Mouse (Mus musculus): Measurements from ENCODE around the gene Dazap2. TPM values are rescaled to one million over a fixed set of nuclear protein-coding genes. Genes with fewer than 3 reads are reported as not detected.

Gene Dazap2
- polyA plus RNA-seq, 1 experiment, result 126 TPM

DNA sequence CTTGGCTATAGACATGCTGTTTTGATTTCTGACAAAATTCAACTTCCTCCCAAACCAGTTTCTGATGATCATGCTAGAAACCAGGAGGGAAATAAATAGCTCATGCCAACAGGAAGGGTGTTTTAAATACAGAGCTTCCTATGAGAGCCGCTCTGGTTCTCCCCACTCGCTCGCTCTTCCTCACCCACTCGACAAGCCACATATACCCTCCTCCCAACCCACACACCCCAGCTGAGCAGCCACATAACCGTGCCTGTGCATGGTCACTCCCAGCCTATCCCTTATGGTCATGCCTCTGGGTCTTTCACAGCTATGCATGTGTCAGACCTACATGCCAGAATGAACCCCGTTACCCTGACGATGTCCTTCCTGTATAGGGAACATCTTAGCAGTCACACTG is 7.0 kb downstream of the Dazap2 start:
- no peak overlapping the region for H3K27ac ChIP-seq (ENCODE audit: insufficient read depth, low read length)
- TF ChIP-seq CTCF (IDR thresholded peaks at IDR 0.05; ENCODE audit: borderline replicate concordance, insufficient read depth, low read length), result no peak
- TF ChIP-seq POLR2A (IDR thresholded peaks at IDR 0.05; ENCODE audit: low read depth, low read length), result no peak
- H3K4me3 ChIP-seq (ENCODE audit: insufficient read depth, low read length), result no peak overlapping the region
- no peaks in the 10 kb centered on the region for H3K4me1 ChIP-seq (ENCODE audit: control insufficient read depth, insufficient read depth, low read length)

GRCm38 (mm10) chr15:100623754-100624153 is 8.6 kb downstream of the Dazap2 start:
- TF ChIP-seq POLR2A (IDR thresholded peaks at IDR 0.05; ENCODE audit: low read depth, low read length), result no peak
- no peak for TF ChIP-seq CTCF (IDR thresholded peaks at IDR 0.05; ENCODE audit: borderline replicate concordance, insufficient read depth, low read length)
- no peak overlapping the region for H3K27ac ChIP-seq (ENCODE audit: insufficient read depth, low read length)
- no peak overlapping the region for H3K4me3 ChIP-seq (ENCODE audit: insufficient read depth, low read length)
- H3K4me1 ChIP-seq (ENCODE audit: control insufficient read depth, insufficient read depth, low read length), result no peaks in the 10 kb centered on the region

DNA sequence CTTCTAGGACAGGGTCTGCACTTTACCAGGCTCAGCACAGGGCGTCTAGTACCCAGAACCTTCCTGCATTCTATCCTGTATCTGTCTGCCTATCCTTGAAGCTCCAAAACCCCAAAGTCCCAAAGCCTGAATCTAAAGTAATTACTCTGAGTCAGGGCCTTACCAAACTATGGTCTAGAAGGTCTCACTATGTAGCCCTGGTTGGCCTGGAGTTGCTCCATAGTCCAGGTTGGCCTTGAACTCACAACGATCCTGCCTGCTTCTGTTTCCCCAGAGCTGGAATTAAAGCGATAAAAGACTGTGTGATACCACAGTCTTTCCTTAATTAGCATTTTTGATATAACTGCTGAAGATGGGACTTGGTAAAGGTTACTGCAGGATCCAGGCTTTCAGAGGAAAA is 9.3 kb downstream of the Dazap2 start:
- Histone ChIP-seq H3K4me3 (ENCODE audit: insufficient read depth, low read length) (no peak overlapping the region), H3K27ac (ENCODE audit: insufficient read depth, low read length) (no peak overlapping the region), H3K4me1 (ENCODE audit: control insufficient read depth, insufficient read depth, low read length) (no peaks in the 10 kb centered on the region)
- TF ChIP-seq POLR2A (IDR thresholded peaks at IDR 0.05; ENCODE audit: low read depth, low read length) (no peak), CTCF (IDR thresholded peaks at IDR 0.05; ENCODE audit: borderline replicate concordance, insufficient read depth, low read length) (no peak)

DNA sequence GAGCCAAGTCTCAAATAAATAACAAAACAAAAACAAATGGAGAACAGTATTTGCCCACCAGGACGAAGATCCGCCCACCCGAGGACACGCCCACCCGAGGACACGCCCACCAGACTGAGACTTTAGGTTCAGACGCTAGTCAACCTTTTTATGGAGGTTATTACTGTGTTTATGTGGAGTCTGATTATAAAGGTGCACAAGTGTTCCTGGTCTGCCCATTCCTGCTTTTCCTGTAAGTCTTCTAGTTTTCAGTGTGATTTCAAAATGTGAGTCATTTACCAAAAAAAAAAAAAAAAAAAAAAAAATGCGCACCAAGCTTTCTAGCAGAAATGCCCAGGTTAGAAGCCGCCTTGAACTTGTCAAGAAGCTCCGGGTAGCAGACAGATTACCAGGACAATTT is 12.1 kb downstream of the Dazap2 start:
- Histone ChIP-seq H3K27ac (ENCODE audit: insufficient read depth, low read length) (no peak overlapping the region), H3K4me3 (ENCODE audit: insufficient read depth, low read length) (no peak overlapping the region), H3K4me1 (ENCODE audit: control insufficient read depth, insufficient read depth, low read length) (no peaks in the 10 kb centered on the region)
- TF ChIP-seq POLR2A (IDR thresholded peaks at IDR 0.05; ENCODE audit: low read depth, low read length) (no peak), CTCF (IDR thresholded peaks at IDR 0.05; ENCODE audit: borderline replicate concordance, insufficient read depth, low read length) (no peak)

GRCm38 (mm10) chr15:100627774-100628370 is 12.7 kb downstream of the Dazap2 start:
- Histone ChIP-seq H3K27ac (ENCODE audit: insufficient read depth, low read length) (no peak overlapping the region; the same call in 1 of the 2 replicates), H3K4me3 (ENCODE audit: insufficient read depth, low read length) (no peak overlapping the region), H3K4me1 (ENCODE audit: control insufficient read depth, insufficient read depth, low read length) (no peaks in the 10 kb centered on the region)
- TF ChIP-seq CTCF (IDR thresholded peaks at IDR 0.05; ENCODE audit: borderline replicate concordance, insufficient read depth, low read length), result no peak

- Histone ChIP-seq H3K4me1 (ENCODE audit: control insufficient read depth, insufficient read depth, low read length) (no peaks in the 10 kb centered on the region), H3K27ac (ENCODE audit: insufficient read depth, low read length) (no peak overlapping the region), H3K4me3 (ENCODE audit: insufficient read depth, low read length) (no peak overlapping the region)
- no peak for TF ChIP-seq POLR2A (IDR thresholded peaks at IDR 0.05; ENCODE audit: low read depth, low read length)
- TF ChIP-seq CTCF (IDR thresholded peaks at IDR 0.05; ENCODE audit: borderline replicate concordance, insufficient read depth, low read length), result no peak
Measured at GRCm38 (mm10) chr15:100628797-100629196, 13.6 kb downstream of the Dazap2 start.

DNA sequence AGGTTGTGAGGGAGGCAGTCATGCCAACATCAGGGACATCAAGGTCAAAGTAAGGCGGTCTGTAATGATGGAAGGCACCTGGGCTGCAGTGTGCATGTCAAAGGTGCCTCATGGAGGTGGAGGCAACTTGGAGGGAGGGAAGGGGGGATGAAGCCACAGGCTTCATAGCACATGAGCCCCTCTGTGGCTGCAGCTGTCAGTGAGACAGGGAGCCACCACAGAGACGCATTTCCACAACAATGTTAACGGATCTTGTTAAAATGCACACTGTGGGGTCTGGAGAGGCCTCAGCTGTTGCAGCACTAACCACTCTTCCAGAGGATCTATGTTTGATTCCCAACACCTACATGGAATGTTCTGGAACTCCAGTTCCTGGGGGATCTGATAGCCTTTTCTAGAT is 15.0 kb downstream of the Dazap2 start:
- Histone ChIP-seq H3K4me1 (ENCODE audit: control insufficient read depth, insufficient read depth, low read length) (no peaks in the 10 kb centered on the region), H3K27ac (ENCODE audit: insufficient read depth, low read length) (no peak overlapping the region), H3K4me3 (ENCODE audit: insufficient read depth, low read length) (no peak overlapping the region)
- TF ChIP-seq POLR2A (IDR thresholded peaks at IDR 0.05; ENCODE audit: low read depth, low read length), result no peak
- TF ChIP-seq CTCF (IDR thresholded peaks at IDR 0.05; ENCODE audit: borderline replicate concordance, insufficient read depth, low read length), result no peak

GRCm38 (mm10) chr15:100631454-100632170 is 16.5 kb downstream of the Dazap2 start:
- Histone ChIP-seq H3K4me1 (ENCODE audit: control insufficient read depth, insufficient read depth, low read length) (no peaks in the 10 kb centered on the region), H3K27ac (ENCODE audit: insufficient read depth, low read length) (no peak overlapping the region), H3K4me3 (ENCODE audit: insufficient read depth, low read length) (no peak overlapping the region)
- TF ChIP-seq CTCF (IDR thresholded peaks at IDR 0.05; ENCODE audit: borderline replicate concordance, insufficient read depth, low read length), result no peak
- TF ChIP-seq POLR2A (IDR thresholded peaks at IDR 0.05; ENCODE audit: low read depth, low read length), result no peak

DNA sequence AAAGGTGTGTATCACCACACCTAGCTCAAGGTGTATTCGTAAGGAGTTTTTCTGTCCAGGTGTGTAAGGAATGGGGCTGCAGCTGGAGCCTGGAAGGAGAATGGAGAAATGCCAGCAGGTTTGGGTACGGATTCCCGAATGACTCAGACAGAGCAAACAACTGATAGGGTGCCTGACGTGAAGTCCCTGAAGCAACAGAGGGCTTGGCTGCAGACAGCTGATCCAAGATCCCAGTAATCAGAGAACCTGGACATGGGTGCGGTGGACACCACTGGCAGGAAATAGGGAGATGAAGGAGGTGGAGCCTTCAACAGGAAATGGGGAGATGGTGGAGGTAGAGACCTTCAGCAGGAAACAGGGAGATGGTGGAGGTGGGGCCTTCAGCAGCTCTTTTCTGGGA is 17.2 kb downstream of the Dazap2 start:
- H3K27ac ChIP-seq (ENCODE audit: insufficient read depth, low read length), result no peak overlapping the region
- TF ChIP-seq CTCF (IDR thresholded peaks at IDR 0.05; ENCODE audit: borderline replicate concordance, insufficient read depth, low read length), result no peak
- TF ChIP-seq POLR2A (IDR thresholded peaks at IDR 0.05; ENCODE audit: low read depth, low read length), result no peak
- H3K4me3 ChIP-seq (ENCODE audit: insufficient read depth, low read length), result no peak overlapping the region
- H3K4me1 ChIP-seq (ENCODE audit: control insufficient read depth, insufficient read depth, low read length), result peaks cover 5% of the 10 kb centered on the region

GRCm38 (mm10) chr15:100633341-100633740 is 18.2 kb downstream of the Dazap2 start:
- no peak overlapping the region for H3K27ac ChIP-seq (ENCODE audit: insufficient read depth, low read length)
- no peak overlapping the region for H3K4me3 ChIP-seq (ENCODE audit: insufficient read depth, low read length)
- TF ChIP-seq POLR2A (IDR thresholded peaks at IDR 0.05; ENCODE audit: low read depth, low read length) (no peak), CTCF (IDR thresholded peaks at IDR 0.05; ENCODE audit: borderline replicate concordance, insufficient read depth, low read length) (no peak)
- H3K4me1 ChIP-seq (ENCODE audit: control insufficient read depth, insufficient read depth, low read length), result peaks cover 6% of the 10 kb centered on the region
